Mouse (Mus musculus) midbrain, postnatal 0 days (tissue): ENCODE results near the gene Nme9. TPM values are rescaled to one million over a fixed set of nuclear protein-coding genes. Genes with fewer than 3 reads are reported as not detected.

Experiments used
- ATAC-seq: fragments of 200-750 bp; cut with Nextera tagmentation; 2 replicates; pipeline ENCODE4 v1.8.0; 2017; ENCODE audit warnings: moderate number of reproducible peaks, mild to moderate bottlenecking, moderate TSS enrichment, moderate library complexity; ENCODE audit not compliant: low FRiP score
- DNase-seq: peaks from one replicate; pipeline ENCODE4 v3.0.0-alpha.2; 2015; ENCODE audit warnings: low spot score
- H3K27ac ChIP-seq: fragments of 300-500 bp; sonication (generic); 2 replicates; pipeline ENCODE4 v1.5.1; 2014; ENCODE audit warnings: low read depth, mild to moderate bottlenecking, low read length, mixed read lengths
- H3K27me3 ChIP-seq: fragments of 300-500 bp; sonication (generic); 2 replicates; pipeline ENCODE4 v1.6.1; 2014; ENCODE audit warnings: low read length, control low read depth, mixed read lengths; ENCODE audit not compliant: insufficient read depth
- H3K36me3 ChIP-seq: fragments of 300-500 bp; sonication (generic); 2 replicates; pipeline ENCODE4 v1.6.1; 2014; ENCODE audit warnings: low read length, control low read depth, mixed read lengths; ENCODE audit not compliant: insufficient read depth
- H3K4me1 ChIP-seq: fragments of 300-500 bp; sonication (generic); 2 replicates; pipeline ENCODE4 v1.6.1; 2014; ENCODE audit warnings: mild to moderate bottlenecking, control low read depth, antibody characterized with exemption, low read length, mixed read lengths; ENCODE audit not compliant: insufficient read depth
- H3K4me2 ChIP-seq: fragments of 300-500 bp; sonication (generic); 2 replicates; pipeline ENCODE4 v1.6.1; 2014; ENCODE audit warnings: low read depth, mild to moderate bottlenecking, low read length, mixed read lengths; ENCODE audit not compliant: poor library complexity, severe bottlenecking
- H3K4me3 ChIP-seq: fragments of 300-500 bp; sonication (generic); 2 replicates; pipeline ENCODE4 v1.5.1; 2014; ENCODE audit warnings: low read depth, mild to moderate bottlenecking, low read length, moderate library complexity
- H3K9ac ChIP-seq: fragments of 300-500 bp; sonication (generic); replicated peaks from 2 replicates; pipeline ENCODE4 v1.6.1; 2014; ENCODE audit warnings: mild to moderate bottlenecking, low read length, moderate library complexity, mixed read lengths; ENCODE audit not compliant: poor library complexity, severe bottlenecking
- H3K9me3 ChIP-seq: fragments of 300-500 bp; sonication (generic); 2 replicates; pipeline ENCODE4 v1.6.1; 2016; ENCODE audit warnings: low read length, control low read depth
- CTCF ChIP-seq: IDR thresholded peaks from 2 replicates; pipeline ENCODE4 v1.5.1; 2016; ENCODE audit warnings: antibody characterized with exemption, mild to moderate bottlenecking
- WGBS: fragments of 180-500 bp; shearing (Covaris S2); extraction: QIAGEN DNeasy Blood & Tissue Kit; methylation state at CpG from one replicate; pipeline ENCODE4 v1.1.7; 2014; 5-methylcytosine and 5-hydroxymethylcytosine counted together
- polyA plus RNA-seq: library from polyadenylated mRNA; unstranded; fragments of >200 nt; fragmentation: Nextera tagmentation; extraction: Ambion mirVana; gene quantifications from 2 replicates; pipeline ENCODE4 v1.2.1, GENCODE M21; 2015
- total RNA-seq: library from RNA; depleted of rRNA; stranded (reverse); fragments of >200 nt; gene quantifications from 2 replicates; pipeline ENCODE4 v1.2.3, GENCODE M21; 2014; rRNA removed

Nme9 gene
- total and polyA plus RNA-seq, 2 experiments from 2014 or later, result 0.72 to 1.2 TPM

DNA sequence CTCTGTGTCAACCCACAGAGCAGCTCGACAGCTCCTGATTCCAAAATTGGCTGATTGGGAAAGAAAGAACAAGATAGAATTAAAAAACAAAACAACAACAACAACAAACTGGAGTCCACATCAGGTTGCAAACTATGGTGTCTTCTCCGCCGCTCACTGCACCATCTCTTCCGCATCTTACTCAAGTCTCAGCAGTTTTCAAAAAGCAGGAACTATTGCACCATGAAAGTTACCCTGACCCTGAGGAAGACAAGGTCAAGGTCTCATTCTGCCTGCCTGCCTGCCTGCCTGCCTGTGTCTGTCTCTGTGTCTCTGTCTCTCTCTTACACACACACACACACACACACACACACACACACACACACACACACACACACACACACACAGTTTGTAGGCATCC, 48.1 kb downstream of the Nme9 start:
- no peaks in the 10 kb centered on the region for H3K9me3 ChIP-seq
- 95% methylated on average over 4 of the region's 4 CpGs for WGBS
- no peaks in the 10 kb centered on the region for H3K4me1 ChIP-seq
- no peak overlapping the region for H3K27ac ChIP-seq
- H3K9ac ChIP-seq, result no peak overlapping the region
- H3K4me3 ChIP-seq, result no peak overlapping the region
- peaks cover 16% of the 10 kb centered on the region for H3K36me3 ChIP-seq
- DNase-seq (no peak), ATAC-seq (no peak)
- no peaks in the 10 kb centered on the region for H3K27me3 ChIP-seq
- H3K4me2 ChIP-seq, result no peak overlapping the region
- TF ChIP-seq CTCF, result no peak

DNA sequence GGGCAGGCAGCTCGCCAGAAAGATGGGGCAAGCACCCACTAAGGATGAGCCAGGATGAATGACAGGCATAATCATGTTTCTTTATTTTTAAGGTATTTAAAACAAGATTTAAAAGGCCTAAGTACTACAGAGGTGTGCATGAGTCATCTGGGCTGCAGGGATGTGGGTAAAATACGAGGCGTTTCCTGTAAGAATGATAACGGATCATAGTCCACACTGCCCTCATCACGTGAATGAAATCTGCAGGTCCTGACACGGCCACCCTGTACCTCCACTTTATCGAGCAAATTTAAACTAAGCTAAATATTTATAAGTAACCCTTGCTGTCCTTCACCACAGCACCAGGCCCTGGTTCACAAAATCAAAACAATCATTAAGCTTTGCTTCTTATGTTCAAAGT, 54.6 kb downstream of the Nme9 start:
- Histone ChIP-seq H3K27me3 (no peaks in the 10 kb centered on the region), H3K4me3 (no peak overlapping the region), H3K9me3 (no peaks in the 10 kb centered on the region), H3K4me2 (no peak overlapping the region), H3K36me3 (peaks cover 16% of the 10 kb centered on the region; the same call in 1 of the 2 replicates), H3K4me1 (no peaks in the 10 kb centered on the region), H3K27ac (no peak overlapping the region), H3K9ac (no peak overlapping the region)
- no peak for TF ChIP-seq CTCF
- ATAC-seq (no peak), DNase-seq (no peak)
- WGBS, result 83% methylated on average over 7 of the region's 7 CpGs

Other genes with a start within 250 kb of the Nme9 start
- gene Faiml, start 214.2 kb upstream of the Nme9 start, total RNA-seq, result not detected in 2 replicates
- gene Faiml, start 214.2 kb upstream of the Nme9 start, polyA plus RNA-seq, result not detected in 2 replicates
- gene Cep70, start 208.1 kb upstream of the Nme9 start, total RNA-seq, result 31.8 and 36.6 TPM in 2 replicates
- gene Cep70, start 208.1 kb upstream of the Nme9 start, polyA plus RNA-seq, result 43.4 and 50.8 TPM in 2 replicates
- 0.82 and 1.1 TPM in 2 replicates for gene Esyt3, start 92.9 kb upstream of the Nme9 start, total RNA-seq
- gene Esyt3, start 92.9 kb upstream of the Nme9 start, polyA plus RNA-seq, result 1.4 and 1.8 TPM in 2 replicates
- 73.8 and 92.9 TPM in 2 replicates for gene Mras, start 14.1 kb upstream of the Nme9 start, total RNA-seq
- 70.0 and 72.6 TPM in 2 replicates for gene Mras, start 14.1 kb upstream of the Nme9 start, polyA plus RNA-seq
- 75.9 and 87.9 TPM in 2 replicates for gene Armc8, start 117.4 kb downstream of the Nme9 start, total RNA-seq
- 75.4 and 77.5 TPM in 2 replicates for gene Armc8, start 117.4 kb downstream of the Nme9 start, polyA plus RNA-seq
- gene Dbr1, start 124.3 kb downstream of the Nme9 start, total RNA-seq, result 15.7 and 25.0 TPM in 2 replicates
- gene Dbr1, start 124.3 kb downstream of the Nme9 start, polyA plus RNA-seq, result 24.9 and 26.2 TPM in 2 replicates
- not detected in 2 replicates for gene A4gnt, start 161.0 kb downstream of the Nme9 start, total RNA-seq
- not detected in 2 replicates for gene A4gnt, start 161.0 kb downstream of the Nme9 start, polyA plus RNA-seq
- 19.9 and 22.5 TPM in 2 replicates for gene Dzip1l, start 178.0 kb downstream of the Nme9 start, total RNA-seq
- 7.1 and 8.1 TPM in 2 replicates for gene Dzip1l, start 178.0 kb downstream of the Nme9 start, polyA plus RNA-seq